ENCODE assay signal across 9 mouse cellular contexts in genomic region chr7:30908277-30908991, GRCm38 (mm10). TPM values are rescaled to one million over a fixed set of nuclear protein-coding genes. Genes with fewer than 3 reads are reported as not detected.
DNase-seq lines count a peak whose midpoint lies in the region; ATAC-seq and TF ChIP-seq lines count a peak whose summit lies in the region.
"Had no signal": no experiment of that assay in that cellular context is flagged by ENCODE, and none has a peak within 500 bp of the region (broad histone marks: within the 10 kb centered on the region; RNA-seq: fewer than 3 reads in every experiment).

No protein-coding gene starts in this region.

- no peak for DNase-seq in heart, postnatal 0 days (ENCODE audit: low spot score)
- no peak for DNase-seq in heart, adult 11 months
- DNase-seq in forebrain, postnatal 0 days: no peak
- DNase-seq in liver, embryonic 11.5 days (ENCODE audit: low spot score): peak; percentile 39
- peak; percentile 51 for DNase-seq in neural tube, embryonic 10.5 days (ENCODE audit: extremely low spot score, low spot score)
- DNase-seq in spleen, postnatal 36 days (ENCODE audit: low spot score in 2 of 2): no peak
- DNase-seq in urinary bladder, adult 18-20 months (ENCODE audit: low spot score in 2 of 2): no peak
- no peak for DNase-seq in cerebellum, adult 9-10 months

- H3K27me3 ChIP-seq in heart, postnatal 0 days (ENCODE audit: control insufficient read depth, insufficient read depth, low read length): peaks cover 15% of the 10 kb centered on the region; the same call in 1 of the 2 replicates
- no peaks in the 10 kb centered on the region; the same call in 1 of the 2 replicates for H3K27me3 ChIP-seq in forebrain, postnatal 0 days (ENCODE audit: insufficient read depth, low read length)
- H3K27me3 ChIP-seq in liver, embryonic 11.5 days (replicated peaks; ENCODE audit: control insufficient read depth, insufficient read depth, low read length): peaks cover 4% of the 10 kb centered on the region; the same call in 1 of the 2 replicates

- no peak overlapping the region for H3K27ac ChIP-seq in heart, postnatal 0 days (ENCODE audit: low read depth)
- H3K27ac ChIP-seq in forebrain, postnatal 0 days (ENCODE audit: low read depth, low read length): no peak overlapping the region
- H3K27ac ChIP-seq in liver, embryonic 11.5 days (ENCODE audit: low read depth, low read length): no peak overlapping the region

- ATAC-seq in heart, postnatal 0 days (ENCODE audit: insufficient read depth, low read depth): no peak; the same call in 1 of the 2 replicates
- peak; percentile 27 for ATAC-seq in forebrain, postnatal 0 days
- peak; percentile 48; the same call in 1 of the 2 replicates for ATAC-seq in liver, embryonic 11.5 days (replicated peaks; ENCODE audit: low FRiP score)
- ATAC-seq: Patski had no signal

- no peaks in the 10 kb centered on the region for H3K9me3 ChIP-seq in heart, postnatal 0 days (replicated peaks; ENCODE audit: control insufficient read depth, low read length)
- H3K9me3 ChIP-seq in forebrain, postnatal 0 days (ENCODE audit: low read length): no peaks in the 10 kb centered on the region
- H3K9me3 ChIP-seq in liver, embryonic 11.5 days (ENCODE audit: control insufficient read depth, low read length): no peaks in the 10 kb centered on the region

- H3K9ac ChIP-seq in heart, postnatal 0 days (replicated peaks; ENCODE audit: low read depth, low read length): no peak overlapping the region
- peak overlapping the region; percentile 18; the same call in 1 of the 2 replicates for H3K9ac ChIP-seq in forebrain, postnatal 0 days
- no peak overlapping the region for H3K9ac ChIP-seq in liver, embryonic 11.5 days (ENCODE audit: low read depth, low read length)

- peak overlapping the region; percentile 34 for H3K4me2 ChIP-seq in heart, postnatal 0 days (ENCODE audit: low read depth, low read length)
- H3K4me2 ChIP-seq in forebrain, postnatal 0 days (ENCODE audit: low read depth): peak overlapping the region; percentile 56
- H3K4me2 ChIP-seq in liver, embryonic 11.5 days: peak overlapping the region; percentile 56

- H3K4me3 ChIP-seq in heart, postnatal 0 days (ENCODE audit: low read depth, low read length): no peak overlapping the region
- peak overlapping the region; percentile 26 for H3K4me3 ChIP-seq in forebrain, postnatal 0 days (ENCODE audit: low read depth, low read length)
- H3K4me3 ChIP-seq in liver, embryonic 11.5 days (ENCODE audit: low read depth, low read length): peak overlapping the region; percentile 24

- TF ChIP-seq CTCF in heart, postnatal 0 days (IDR thresholded peaks at IDR 0.05; ENCODE audit: low read depth): no peak
- TF ChIP-seq CTCF in forebrain, postnatal 0 days (IDR thresholded peaks at IDR 0.05; ENCODE audit: low read depth): no peak

- H3K4me1 ChIP-seq in heart, postnatal 0 days (ENCODE audit: control insufficient read depth, insufficient read depth): 0 out of 2 replicates have a peak, but pooled peaks cover 5% of the 10 kb centered on the region
- no peaks in the 10 kb centered on the region; the same call in 1 of the 2 replicates for H3K4me1 ChIP-seq in forebrain, postnatal 0 days (ENCODE audit: insufficient read depth)
- H3K4me1 ChIP-seq in liver, embryonic 11.5 days (replicated peaks; ENCODE audit: control insufficient read depth, insufficient read depth, low read length): peaks cover 3% of the 10 kb centered on the region; the same call in 1 of the 2 replicates

- no peak for TF ChIP-seq EP300 in heart, postnatal 0 days (IDR thresholded peaks at IDR 0.05; ENCODE audit: low read depth)

- H3K36me3 ChIP-seq in heart, postnatal 0 days (replicated peaks; ENCODE audit: control insufficient read depth, insufficient read depth, low read length): no peaks in the 10 kb centered on the region
- no peaks in the 10 kb centered on the region for H3K36me3 ChIP-seq in forebrain, postnatal 0 days (ENCODE audit: insufficient read depth)
- no peaks in the 10 kb centered on the region for H3K36me3 ChIP-seq in liver, embryonic 11.5 days (ENCODE audit: control insufficient read depth, insufficient read depth, low read length)

- 3% methylated on average over 25 of the region's 26 CpGs for WGBS in heart, postnatal 0 days
- 2% methylated on average over 26 of the region's 26 CpGs for WGBS in forebrain, postnatal 0 days
- 5% methylated on average over 24 of the region's 26 CpGs for WGBS in liver, embryonic 11.5 days

RNA-seq across cellular contexts. Expression of gene Mag, which starts 6.2 kb away (rescaled TPM):
- total RNA-seq in heart, postnatal 0 days (2014; rRNA removed; ENCODE audit: low replicate concordance): 0.38 and 1.2 TPM in 2 replicates
- 0.07 and 0.10 TPM in 2 replicates for polyA plus RNA-seq in heart, postnatal 0 days (2015; fragmentation: Nextera tagmentation; extraction: Ambion mirVana)
- total RNA-seq in forebrain, postnatal 0 days (2014; rRNA removed): 2.5 and 2.9 TPM in 2 replicates
- polyA plus RNA-seq in forebrain, postnatal 0 days (2015; fragmentation: Nextera tagmentation; extraction: Ambion mirVana): 2.7 and 3.6 TPM in 2 replicates
- 0.08 and 0.23 TPM in 2 replicates for polyA plus RNA-seq in liver, embryonic 11.5 days (2014; fragmentation: Nextera tagmentation; extraction: Ambion mirVana)
- polyA plus RNA-seq: Patski had no signal

RNA-seq across cellular contexts. Expression of gene Hamp2, which starts 16.0 kb away (rescaled TPM):
- total RNA-seq in heart, postnatal 0 days (2014; rRNA removed; ENCODE audit: low replicate concordance): not detected in 2 replicates
- polyA plus RNA-seq in heart, postnatal 0 days (2015; fragmentation: Nextera tagmentation; extraction: Ambion mirVana): 0.44 TPM in 1 of 2 replicates, not detected in the other
- total RNA-seq in forebrain, postnatal 0 days (2014; rRNA removed): not detected in 2 replicates
- not detected in 2 replicates for polyA plus RNA-seq in forebrain, postnatal 0 days (2015; fragmentation: Nextera tagmentation; extraction: Ambion mirVana)
- polyA plus RNA-seq in liver, embryonic 11.5 days (2014; fragmentation: Nextera tagmentation; extraction: Ambion mirVana): not detected in 2 replicates
- polyA plus RNA-seq: Patski had no signal

RNA-seq across cellular contexts. Expression of gene Cd22, which starts 28.3 kb away (rescaled TPM):
- not detected in 2 replicates for total RNA-seq in heart, postnatal 0 days (2014; rRNA removed; ENCODE audit: low replicate concordance)
- polyA plus RNA-seq in heart, postnatal 0 days (2015; fragmentation: Nextera tagmentation; extraction: Ambion mirVana): 0.08 and 0.23 TPM in 2 replicates
- total RNA-seq in forebrain, postnatal 0 days (2014; rRNA removed): not detected in 2 replicates
- polyA plus RNA-seq in forebrain, postnatal 0 days (2015; fragmentation: Nextera tagmentation; extraction: Ambion mirVana): 0.10 TPM in 1 of 2 replicates, not detected in the other
- 0.07 TPM in 1 of 2 replicates, not detected in the other for polyA plus RNA-seq in liver, embryonic 11.5 days (2014; fragmentation: Nextera tagmentation; extraction: Ambion mirVana)
- polyA plus RNA-seq: Patski had no signal

RNA-seq across cellular contexts. Expression of gene Hamp, which starts 35.4 kb away (rescaled TPM):
- 42.0 TPM in 1 of 2 replicates, not detected in the other for total RNA-seq in heart, postnatal 0 days (2014; rRNA removed; ENCODE audit: low replicate concordance)
- 1.7 and 4.0 TPM in 2 replicates for polyA plus RNA-seq in heart, postnatal 0 days (2015; fragmentation: Nextera tagmentation; extraction: Ambion mirVana)
- total RNA-seq in forebrain, postnatal 0 days (2014; rRNA removed): not detected in 2 replicates
- polyA plus RNA-seq in forebrain, postnatal 0 days (2015; fragmentation: Nextera tagmentation; extraction: Ambion mirVana): not detected in 2 replicates
- polyA plus RNA-seq in liver, embryonic 11.5 days (2014; fragmentation: Nextera tagmentation; extraction: Ambion mirVana): not detected in 2 replicates
- polyA plus RNA-seq: Patski had no signal

RNA-seq across cellular contexts. Expression of gene Ffar1, which starts 47.1 kb away (rescaled TPM):
- not detected in 2 replicates for total RNA-seq in heart, postnatal 0 days (2014; rRNA removed; ENCODE audit: low replicate concordance)
- not detected in 2 replicates for polyA plus RNA-seq in heart, postnatal 0 days (2015; fragmentation: Nextera tagmentation; extraction: Ambion mirVana)
- total RNA-seq in forebrain, postnatal 0 days (2014; rRNA removed): 0.08 TPM in 1 of 2 replicates, not detected in the other
- polyA plus RNA-seq in forebrain, postnatal 0 days (2015; fragmentation: Nextera tagmentation; extraction: Ambion mirVana): not detected in 2 replicates
- polyA plus RNA-seq in liver, embryonic 11.5 days (2014; fragmentation: Nextera tagmentation; extraction: Ambion mirVana): not detected in 2 replicates
- polyA plus RNA-seq: Patski had no signal

Comparison
In these comparisons a context has a peak if more than half of its experiments do, and no peak if none do; other contexts are left out.
1. DNase-seq: peak in liver, embryonic 11.5 days (single experiment) and neural tube, embryonic 10.5 days (single experiment); none in heart, postnatal 0 days (single experiment), heart, adult 11 months (single experiment), forebrain, postnatal 0 days (single experiment), spleen, postnatal 36 days (0 of 2), urinary bladder, adult 18-20 months (0 of 2) and cerebellum, adult 9-10 months (single experiment).
2. Peak in every context shown above with its lines, with median percentiles within 50 percentile points of each other: H3K4me2 ChIP-seq.